Mouse (Mus musculus): ENCODE results near the gene Fzd9.
"Not testable (repeated sequence)": the region's sequence is repeated elsewhere in the genome, so short reads cannot be mapped to it uniquely, and the experiment has no call there.

Gene Fzd9

DNA sequence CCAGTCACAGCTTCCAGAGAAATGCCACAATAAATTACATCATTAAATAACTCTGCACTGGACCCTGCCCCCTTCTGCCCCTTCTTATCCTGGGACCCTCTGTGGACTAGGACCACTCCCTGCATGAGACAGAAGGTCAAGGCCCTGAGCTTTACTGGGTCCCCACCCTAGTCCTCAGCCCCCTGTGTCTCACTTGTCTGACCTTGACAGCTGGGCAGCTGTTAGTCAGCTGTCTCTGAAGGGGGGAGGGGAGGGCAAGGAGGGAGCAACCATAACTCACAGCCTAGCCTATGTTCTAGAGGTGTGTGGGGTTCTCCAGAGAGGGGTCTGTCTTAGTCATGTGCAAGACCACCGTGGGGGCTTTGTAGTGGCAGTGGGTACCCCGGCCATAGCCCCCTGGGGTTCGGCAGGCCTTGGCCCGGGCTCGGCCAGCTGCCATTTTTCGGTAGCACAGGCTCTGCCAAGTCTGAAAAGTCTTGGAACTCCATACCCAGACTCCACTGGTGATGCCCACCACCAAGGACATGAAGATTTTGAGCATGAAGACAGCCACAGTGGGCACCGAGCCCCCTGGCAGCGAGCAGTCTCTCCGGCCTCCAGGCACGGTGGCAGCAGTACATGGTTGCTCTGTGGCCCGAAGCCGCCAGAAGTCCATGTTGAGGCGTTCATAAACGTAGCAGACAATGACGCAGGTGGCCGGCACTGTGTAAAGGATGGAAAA lies 1.9 kb downstream of the Fzd9 start:
- in situ Hi-C loops (cut with MboI, MseI) = no loop called here

DNA sequence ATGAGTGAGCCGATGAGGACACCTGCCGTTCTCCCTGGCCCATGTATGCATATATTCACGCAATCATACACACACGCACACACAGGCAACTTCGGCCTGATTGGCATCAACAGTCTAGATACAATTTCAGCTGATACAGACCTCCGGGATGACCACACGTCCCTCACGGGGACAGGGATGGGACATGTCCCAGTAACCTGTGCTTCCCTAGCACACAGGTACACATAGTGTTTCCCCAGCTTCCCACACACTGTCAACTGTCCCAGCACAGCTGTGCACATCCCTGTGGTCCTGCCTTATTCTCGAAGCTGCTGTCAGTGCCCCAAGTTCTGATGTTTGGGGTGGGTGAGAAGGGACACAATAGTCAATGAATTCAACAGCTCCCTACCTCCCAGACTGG lies 3.7 kb downstream of the Fzd9 start:
- in situ Hi-C loops (cut with MboI, MseI) = no loop called here

GRCm38 (mm10) chr5:135246531-135246930 lies 4.5 kb downstream of the Fzd9 start:
- in situ Hi-C loops (cut with MboI, MseI) = no loop called here

DNA sequence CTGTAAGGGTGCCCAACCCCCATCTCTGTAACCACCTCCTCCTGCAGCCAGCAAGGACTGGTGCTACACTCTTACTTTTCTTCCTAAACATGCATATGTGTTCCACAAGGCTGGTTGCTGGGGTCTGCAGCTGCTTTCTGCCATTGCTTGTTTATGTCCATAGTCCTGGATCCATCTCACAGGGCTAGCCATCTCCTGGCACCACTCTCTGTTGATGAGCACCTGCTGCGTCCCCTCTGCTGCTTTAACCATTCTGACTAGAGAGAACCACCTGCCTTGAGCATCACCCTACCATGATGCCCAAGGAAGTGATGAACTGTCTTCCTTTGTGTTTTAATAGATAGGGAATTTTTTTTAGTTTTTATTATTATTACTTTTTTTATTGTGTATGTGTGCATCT lies 7.9 kb downstream of the Fzd9 start:
- in situ Hi-C loops (cut with MboI, MseI) = no loop called here

DNA sequence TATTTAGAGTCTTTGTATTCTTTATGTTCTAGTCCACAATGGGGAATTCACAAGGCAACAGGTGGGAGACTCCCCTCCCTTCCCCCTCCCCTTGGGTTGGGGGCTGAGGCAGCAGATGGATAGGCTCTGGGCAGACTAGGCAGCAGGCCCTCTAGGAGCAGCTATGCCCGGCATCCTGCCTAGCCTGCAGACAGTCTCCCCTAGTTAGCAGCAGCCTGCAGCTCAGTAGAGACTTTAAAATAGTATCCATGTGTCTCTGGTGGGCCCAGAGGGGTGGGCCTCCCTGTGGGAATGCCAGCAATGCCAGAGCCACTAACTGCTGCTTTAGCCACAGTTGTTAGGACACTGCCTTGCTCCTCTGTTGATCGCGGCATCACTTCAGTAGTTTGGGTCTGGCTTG lies 8.4 kb downstream of the Fzd9 start:
- in situ Hi-C loops (cut with MboI, MseI) = no loop called here

DNA sequence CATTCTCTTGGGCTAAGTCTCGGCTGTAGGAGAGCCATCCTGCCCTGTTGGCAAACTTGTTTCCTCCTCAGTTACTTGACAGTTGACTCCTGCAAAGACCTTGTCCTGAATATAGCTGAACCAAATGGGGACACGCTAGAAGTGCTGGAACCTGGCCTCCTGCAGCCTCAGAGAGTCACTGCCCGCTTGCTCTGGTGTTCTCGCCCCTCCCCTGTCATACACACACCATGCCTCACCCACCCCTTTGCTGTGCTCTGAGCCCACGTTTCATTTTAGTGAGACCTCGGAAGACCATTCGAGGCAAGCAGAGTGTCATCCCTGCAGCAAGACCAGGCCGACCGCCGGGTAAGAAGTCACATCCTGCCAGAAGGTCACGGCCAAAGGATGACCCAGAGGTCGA lies 8.9 kb downstream of the Fzd9 start:
- in situ Hi-C loops (cut with MboI, MseI) = no loop called here

DNA sequence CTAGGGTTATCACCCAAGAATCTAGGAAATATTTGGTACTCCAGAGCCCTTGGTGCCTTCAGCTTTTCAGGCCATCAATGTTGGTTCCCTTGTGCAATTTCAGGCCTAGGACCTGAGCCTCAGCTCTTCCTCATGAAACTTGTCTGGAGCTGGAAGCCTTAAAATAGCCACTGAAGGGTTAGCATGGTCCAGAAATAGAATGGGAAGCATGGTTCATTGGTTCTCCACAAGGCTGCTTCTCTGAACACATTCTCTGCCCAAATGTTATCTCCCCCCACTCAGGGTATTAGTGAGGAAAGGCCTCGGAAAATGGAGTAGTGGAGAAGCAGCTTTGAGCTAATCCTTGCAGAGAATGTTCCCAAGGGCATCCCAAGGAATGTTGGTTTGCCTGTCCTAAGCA lies 9.6 kb downstream of the Fzd9 start:
- in situ Hi-C loops (cut with MboI, MseI) = no loop called here

- in situ Hi-C loops (cut with MboI, MseI) = loop anchor here (5.0 to 10.0 kb wide), 2 partner anchors 37 to 46 kb away; no protein-coding TSS in a partner anchor
These were observed 12.2 kb downstream of the Fzd9 start for GRCm38 (mm10) chr5:135238832-135239231.

DNA sequence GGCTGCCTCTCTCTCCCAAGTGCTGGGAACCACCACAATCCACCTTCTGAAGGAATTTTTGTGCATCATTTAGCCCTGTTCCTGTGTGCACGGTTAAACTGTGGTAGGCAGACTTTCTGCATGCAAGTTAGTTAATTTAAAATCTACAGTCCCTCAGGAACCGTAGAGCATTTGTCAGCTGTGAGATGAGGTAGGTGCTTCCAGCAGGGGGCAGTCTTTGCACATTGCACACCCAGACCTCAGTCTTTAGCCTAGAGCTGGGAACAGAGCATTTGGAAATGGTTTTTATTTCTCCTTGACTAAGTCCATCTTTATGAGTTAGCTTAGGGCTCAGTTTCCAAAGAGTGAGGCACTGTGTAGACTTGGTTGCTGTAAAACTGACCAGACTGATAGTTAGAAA lies 14.5 kb downstream of the Fzd9 start:
- in situ Hi-C loops (cut with MboI, MseI) = loop anchor here (5.0 to 10.0 kb wide), 2 partner anchors 34 to 48 kb away; no protein-coding TSS in a partner anchor

GRCm38 (mm10) chr5:135233166-135233920 lies 17.7 kb downstream of the Fzd9 start:
- in situ Hi-C loops (cut with MboI, MseI) = loop anchor here (10.0 kb wide), 1 partner anchor 51 kb away; no protein-coding TSS in a partner anchor

DNA sequence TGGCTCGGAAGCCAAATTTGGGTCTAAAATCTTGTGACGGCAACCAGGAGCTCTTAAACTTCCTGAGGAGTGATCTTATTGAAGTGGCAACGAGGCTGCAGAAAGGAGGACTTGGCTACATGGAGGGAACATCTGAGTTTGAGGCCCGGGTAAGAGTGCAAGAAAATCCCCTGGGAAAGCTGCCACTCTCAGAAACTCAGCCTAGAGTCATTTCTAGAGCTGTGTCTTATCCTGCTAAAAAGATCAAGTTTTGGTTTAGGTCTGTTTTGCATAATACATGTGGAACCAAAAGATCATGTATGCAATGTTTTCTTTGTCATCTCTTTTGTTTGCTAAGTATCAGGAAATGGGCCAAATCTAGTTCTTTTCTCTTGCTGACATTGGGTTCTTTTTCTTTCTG lies 20.8 kb downstream of the Fzd9 start:
- in situ Hi-C loops (cut with MboI, MseI) = loop anchor here (10.0 kb wide), 1 partner anchor 55 kb away; no protein-coding TSS in a partner anchor

- in situ Hi-C loops (cut with MboI, MseI) = not testable (repeated sequence)
These were observed 25.2 kb downstream of the Fzd9 start for GRCm38 (mm10) chr5:135225879-135226278.

DNA sequence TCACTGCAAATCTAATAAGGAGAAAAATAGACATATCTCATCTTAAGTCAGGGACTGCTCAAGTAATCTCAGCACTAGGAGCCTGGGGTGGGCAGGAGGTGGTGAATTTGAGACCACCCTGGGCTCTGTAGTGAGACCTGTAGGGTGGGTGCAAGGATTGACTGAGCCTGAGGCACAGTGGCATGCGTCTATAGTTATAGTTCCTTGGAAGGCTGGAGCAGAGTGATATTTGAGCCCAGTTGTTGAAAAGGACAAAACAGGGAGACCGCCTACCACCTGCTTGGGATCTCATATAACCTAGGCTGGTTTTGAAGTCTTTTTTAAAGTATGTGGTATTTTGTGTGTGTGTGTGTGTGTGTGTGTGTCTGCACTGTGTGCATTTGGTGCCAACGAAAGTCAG lies 26.9 kb downstream of the Fzd9 start:
- in situ Hi-C loops (cut with MboI, MseI) = no loop called here

DNA sequence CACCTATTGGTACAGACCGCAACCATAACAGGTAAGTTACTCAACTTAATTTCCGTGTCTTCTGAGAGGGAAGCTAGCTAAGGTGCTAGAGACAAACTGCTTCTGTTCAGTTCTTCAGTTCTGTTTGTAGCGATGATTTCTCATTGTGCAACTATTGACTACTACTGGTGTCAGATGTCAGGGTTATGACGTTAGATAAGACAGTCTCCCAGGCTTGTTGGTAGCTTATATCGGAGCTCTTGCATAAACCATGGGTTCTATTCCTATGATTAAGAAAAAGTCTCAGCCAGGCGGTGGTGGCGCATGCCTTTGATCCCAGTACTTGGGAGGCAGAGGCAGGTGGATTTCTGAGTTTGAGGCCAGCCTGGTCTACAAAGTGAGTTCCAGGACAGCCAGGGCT lies 29.0 kb downstream of the Fzd9 start:
- in situ Hi-C loops (cut with MboI, MseI) = no loop called here

GRCm38 (mm10) chr5:135220941-135221340 lies 30.1 kb downstream of the Fzd9 start:
- in situ Hi-C loops (cut with MboI, MseI) = no loop called here

DNA sequence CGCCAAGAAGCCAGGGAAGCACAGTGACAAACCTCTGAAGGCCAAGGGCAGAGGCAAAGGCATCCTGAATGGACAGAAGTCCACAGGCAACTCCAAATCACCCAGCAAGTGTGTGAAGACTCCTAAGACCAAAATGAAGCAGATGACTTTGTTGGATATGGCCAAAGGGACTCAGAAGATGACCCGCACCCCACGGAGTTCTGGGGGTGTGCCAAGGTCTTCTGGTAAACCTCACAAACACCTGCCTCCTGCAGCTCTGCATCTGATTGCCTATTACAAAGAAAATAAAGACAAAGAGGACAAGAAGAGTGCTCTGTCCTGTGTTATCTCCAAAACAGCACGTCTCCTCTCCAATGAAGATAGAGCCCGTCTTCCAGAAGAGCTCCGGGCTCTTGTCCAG lies 34.2 kb downstream of the Fzd9 start:
- in situ Hi-C loops (cut with MboI, MseI) = no loop called here

DNA sequence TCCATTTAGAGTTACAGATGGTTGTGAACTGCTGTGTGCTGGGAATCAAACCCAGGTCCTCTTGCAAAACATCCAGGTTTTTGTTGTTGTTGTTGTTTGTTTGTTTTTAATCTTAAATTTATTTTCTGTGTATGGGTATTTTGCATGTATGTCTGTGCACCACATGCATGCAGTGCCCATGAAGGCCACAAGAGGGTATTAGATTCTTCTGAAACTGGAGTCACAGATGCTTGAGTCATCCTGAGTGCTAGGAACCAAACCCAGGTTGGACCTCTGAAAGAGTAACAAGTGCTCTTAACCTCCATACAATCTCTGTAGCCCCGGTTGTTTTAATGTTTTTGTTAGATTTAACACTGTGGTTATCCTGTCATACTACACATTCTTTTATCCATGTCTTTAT lies 42.8 kb downstream of the Fzd9 start:
- in situ Hi-C loops (cut with MboI, MseI) = no loop called here

DNA sequence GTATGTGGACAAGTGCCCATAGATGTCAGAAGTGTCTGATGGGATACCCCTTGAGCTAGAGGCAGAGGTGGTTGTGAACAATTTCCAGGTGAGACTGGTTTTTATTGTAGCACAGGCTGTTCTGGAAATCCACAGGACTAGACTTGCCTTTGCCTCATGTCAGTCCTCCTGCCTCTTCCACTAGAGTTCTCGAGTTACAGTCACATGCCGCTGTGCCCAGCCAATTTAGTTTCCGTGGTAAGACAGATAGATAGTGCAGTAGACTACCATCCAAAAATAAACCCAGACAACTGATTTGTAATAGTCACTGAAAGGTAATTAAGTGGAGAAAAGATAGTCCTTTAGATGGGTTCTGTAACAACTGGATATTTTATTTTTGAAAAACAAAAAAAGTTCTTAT lies 48.3 kb downstream of the Fzd9 start:
- in situ Hi-C loops (cut with MboI, MseI) = loop anchor here (5.0 kb wide), 1 partner anchor 35 kb away; no protein-coding TSS in a partner anchor

All from T-helper 1 cell (primary cell).